Mouse (Mus musculus): ENCODE measurements around the gene Timm10b.

Gene Timm10b

GRCm38 (mm10) chr7:105639756-105640155, at the start of gene Timm10b:
TSS of gene Timm10b (plus strand) at chr7:105640056.
- DNase-seq (ENCODE audit: low spot score) = no peak

DNA sequence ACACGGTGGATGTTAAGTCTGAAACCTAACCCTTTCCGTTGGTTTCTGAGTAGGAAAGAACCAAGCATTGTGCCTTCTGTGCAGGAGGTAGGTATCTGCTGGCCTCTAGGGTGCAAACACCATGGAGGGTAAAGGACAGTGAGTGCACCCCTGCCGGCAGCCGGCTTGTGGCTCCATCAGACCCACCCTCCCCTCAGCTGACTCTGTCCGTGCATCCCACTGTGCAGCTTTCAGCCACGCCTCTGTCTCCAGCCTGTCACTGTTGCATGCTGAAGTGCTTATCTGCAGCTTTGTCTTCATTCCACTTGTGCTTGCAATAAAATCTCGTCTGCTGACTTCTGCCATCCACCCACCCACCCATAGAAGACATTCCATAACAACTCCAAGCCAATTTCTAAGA, 49.8 kb upstream of the Timm10b start:
- DNase-seq (ENCODE audit: low spot score) = no peak

DNA sequence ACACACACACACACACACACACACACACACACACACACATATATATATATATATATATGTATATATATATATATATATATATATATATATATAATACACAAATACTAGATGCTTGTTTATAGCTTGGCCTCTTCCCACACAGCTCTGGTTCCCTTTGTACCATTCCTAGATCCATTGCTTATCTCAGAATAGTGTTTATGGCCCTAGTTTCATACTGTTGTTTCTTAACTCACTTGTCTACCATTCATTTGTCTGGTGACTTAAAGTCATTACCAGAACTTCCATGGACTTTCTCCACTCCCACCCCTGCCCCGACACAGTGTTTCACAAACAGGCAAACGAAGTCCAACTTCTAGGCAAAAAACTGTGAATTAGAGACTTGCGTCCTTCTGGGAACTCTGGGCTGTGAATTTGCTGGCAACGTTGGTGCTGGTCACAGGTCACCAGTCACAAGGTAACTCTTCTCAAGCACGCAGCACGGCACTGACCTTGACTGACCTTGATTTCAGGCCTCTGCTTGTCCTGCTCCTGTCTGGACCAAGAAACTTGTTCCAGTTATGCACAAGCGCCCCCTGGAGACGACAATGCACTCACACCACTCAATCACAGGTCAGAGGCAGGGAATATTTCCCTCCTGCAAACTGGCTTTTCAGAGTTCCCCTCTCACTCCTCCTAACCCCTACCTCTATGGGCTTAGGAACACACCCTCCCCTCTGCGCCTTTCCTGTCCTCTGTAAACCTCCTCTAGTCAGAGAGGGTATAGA, 36.8 kb upstream of the Timm10b start:
- peak; percentile 73 for DNase-seq (ENCODE audit: low spot score)

- no peak for DNase-seq (ENCODE audit: low spot score)
These were observed 31.4 kb upstream of the Timm10b start for GRCm38 (mm10) chr7:105608467-105608866.

- DNase-seq (ENCODE audit: low spot score) = no peak
These were observed 28.1 kb upstream of the Timm10b start for GRCm38 (mm10) chr7:105611767-105612166.

DNA sequence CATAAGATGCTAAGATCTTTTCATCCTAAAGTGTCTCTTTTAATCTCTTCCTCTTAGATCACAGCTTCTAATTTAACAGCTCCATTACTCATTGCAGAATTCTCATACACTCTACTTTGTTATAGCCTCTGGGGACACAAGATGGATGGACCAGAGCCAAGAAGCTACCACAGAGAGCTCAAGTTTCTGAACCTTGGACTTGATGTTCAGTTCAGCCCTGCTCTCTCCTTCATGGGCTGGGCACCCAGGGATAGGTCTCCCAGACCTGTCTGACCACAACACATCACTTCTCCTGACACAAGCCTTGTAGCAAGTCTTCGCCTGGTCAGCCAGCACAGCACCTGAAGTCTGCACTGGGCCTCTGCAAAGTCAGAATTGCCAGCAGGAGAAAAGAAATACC, 25.5 kb upstream of the Timm10b start:
- no peak for DNase-seq (ENCODE audit: low spot score)

GRCm38 (mm10) chr7:105615720-105616119, 24.1 kb upstream of the Timm10b start:
- no peak for DNase-seq (ENCODE audit: low spot score)

DNA sequence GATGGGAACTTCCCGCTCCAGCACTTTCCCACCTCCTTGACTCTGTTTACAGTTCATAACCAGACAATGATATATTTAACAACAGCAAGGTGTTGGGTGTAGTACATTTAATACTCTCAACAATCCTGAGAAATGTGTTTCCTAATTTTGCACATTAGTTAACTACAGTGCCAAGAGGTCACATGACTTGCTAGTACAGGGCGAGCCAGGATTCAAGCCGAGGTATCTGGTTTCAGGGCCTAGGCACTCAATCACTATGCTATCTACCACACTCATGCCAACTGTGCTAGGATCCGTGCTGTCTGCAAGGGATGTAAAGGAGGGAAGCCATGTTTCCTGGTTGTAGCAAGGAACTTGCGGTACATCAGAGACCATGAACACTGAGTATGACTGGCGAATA, 23.3 kb upstream of the Timm10b start:
- peak; percentile 69 for DNase-seq (ENCODE audit: low spot score)

GRCm38 (mm10) chr7:105617810-105618209, 22.0 kb upstream of the Timm10b start:
- DNase-seq (ENCODE audit: low spot score) = no peak

- DNase-seq (ENCODE audit: low spot score) = no peak
These were observed 20.2 kb upstream of the Timm10b start for GRCm38 (mm10) chr7:105619701-105620100.

DNA sequence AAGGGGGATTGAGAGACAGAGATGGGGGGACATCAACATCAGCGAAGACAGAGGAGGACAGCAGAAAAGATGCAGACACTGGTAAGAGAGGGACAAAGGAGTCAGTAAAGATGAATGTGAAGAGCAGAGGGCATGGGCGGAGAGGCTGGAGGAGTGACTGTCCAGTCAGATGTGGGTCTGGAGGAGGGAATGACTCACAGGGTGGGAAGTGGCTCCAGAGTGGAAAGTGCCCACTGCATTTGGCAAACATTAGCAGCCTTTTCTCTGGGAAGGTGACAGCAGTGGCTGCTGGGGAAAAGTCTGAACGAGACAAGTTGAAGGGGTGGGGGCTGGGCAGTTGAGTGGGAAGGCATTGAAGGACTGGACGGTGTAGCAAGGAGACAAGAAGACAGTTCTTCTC, 18.8 kb upstream of the Timm10b start:
- no peak for DNase-seq (ENCODE audit: low spot score)

DNA sequence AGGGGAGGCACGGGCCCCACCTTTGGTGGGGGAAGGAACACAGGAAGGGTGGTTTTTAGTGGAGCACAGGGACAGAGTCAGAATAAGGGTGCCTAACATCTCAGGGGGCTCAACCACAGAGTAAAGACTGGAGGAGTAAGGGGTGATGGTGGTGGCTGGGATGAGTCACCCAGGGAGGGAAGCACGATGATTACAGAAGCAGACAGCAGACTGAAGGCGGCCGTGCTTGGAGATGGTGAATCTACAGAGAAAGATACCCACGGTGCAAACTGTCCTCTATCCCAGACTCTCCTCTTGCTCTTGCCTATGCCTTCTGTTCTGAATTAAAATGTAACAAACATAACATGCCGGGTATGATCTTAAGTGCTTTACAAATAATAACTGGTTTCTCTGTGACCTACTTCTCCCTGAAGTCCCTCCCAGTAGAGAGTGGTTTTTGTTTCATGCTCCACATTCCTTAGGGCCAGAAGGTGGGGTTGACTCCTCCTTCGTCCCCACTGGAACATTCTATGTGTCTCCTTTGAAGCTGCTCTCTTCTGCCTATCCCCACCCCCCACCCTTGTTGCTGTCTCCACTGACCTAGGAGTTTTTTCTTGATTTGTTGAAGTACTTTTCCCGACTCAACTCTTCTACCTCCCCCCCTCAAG, 18.1 kb upstream of the Timm10b start:
- no peak for DNase-seq (ENCODE audit: low spot score)

GRCm38 (mm10) chr7:105625397-105625796, 14.5 kb upstream of the Timm10b start:
- DNase-seq (ENCODE audit: low spot score) = no peak

DNA sequence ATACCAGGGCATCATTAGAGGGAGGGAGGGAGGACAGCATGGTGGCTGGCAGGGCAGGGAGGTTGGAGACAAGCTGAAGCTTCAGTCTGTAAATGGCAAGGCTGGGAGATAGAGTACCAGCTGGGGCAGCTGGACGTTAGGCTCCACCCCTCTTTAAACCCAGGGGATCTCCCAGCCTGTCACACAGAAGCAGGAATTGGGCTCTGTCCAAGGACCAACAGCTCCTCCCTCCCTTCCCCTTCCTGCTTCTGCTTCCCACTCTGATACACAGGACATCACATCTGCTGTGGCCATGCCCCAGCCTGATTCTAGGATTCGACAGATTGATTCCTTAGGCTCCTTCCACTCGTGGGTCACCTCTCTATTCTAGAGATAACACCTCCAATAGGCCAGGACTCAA, 11.2 kb upstream of the Timm10b start:
- DNase-seq (ENCODE audit: low spot score) = peak; percentile 75

DNA sequence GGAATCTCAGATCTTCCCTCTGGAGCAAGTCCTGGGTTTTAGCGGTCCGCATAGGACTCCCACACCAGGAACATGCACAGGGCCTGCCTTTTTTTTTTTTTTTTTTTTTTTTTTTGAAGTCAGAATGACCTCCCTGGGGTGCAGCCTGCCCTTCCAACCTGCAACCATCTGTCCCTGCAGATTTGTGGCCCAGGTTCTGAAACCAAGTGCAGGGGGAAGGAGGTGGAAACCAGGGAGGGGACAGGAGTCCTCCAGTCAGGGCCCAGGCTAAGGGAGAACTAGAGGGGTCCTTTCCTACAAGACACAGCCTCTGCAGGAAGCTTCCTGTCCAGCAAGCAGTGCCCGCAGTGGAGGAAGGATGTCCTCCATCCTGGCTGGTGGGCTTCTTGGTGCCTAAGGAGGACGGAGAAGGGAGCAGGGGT, 7.3 kb upstream of the Timm10b start:
- no peak for DNase-seq (ENCODE audit: low spot score)

- peak; percentile 80 for DNase-seq (ENCODE audit: low spot score)
These were observed 6.6 kb upstream of the Timm10b start, which contains the start of gene Trim3 for GRCm38 (mm10) chr7:105633127-105633800. TSS of gene Trim3 (minus strand) at chr7:105633571.

GRCm38 (mm10) chr7:105633801-105634135, 6.1 kb upstream of the Timm10b start:
- no peak for DNase-seq (ENCODE audit: low spot score)

DNA sequence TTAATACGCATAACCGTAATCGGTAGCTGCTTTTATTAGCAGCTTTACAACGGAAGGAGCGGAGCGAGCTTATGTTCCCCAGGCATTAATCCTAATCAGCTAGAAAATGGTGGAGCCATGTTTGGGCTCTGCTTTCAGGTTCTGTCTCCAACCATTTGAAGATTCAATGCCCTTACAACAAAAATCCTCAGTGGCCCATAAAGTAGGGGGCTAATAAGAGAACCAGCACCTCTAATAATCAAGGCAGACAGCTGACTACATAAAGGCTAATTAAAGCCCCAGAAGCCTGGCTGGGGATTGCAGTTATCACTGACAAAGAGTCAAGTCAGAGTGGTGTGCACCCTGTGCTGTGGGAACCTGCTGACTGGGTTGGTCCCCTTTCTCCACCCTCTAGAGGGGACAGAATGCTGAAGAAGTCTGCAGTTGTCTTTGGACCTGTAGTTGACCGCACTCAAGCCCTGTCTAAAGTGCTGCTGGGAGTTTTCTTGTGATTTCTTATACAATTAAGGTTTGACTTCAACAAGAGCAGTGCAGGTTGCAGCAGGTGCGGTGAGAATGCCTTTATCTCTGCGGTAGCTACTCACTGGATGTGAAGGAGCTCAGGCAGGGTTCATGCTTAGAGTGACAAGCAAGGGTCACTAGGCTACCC, 5.5 kb upstream of the Timm10b start:
- no peak for DNase-seq (ENCODE audit: low spot score)

- DNase-seq (ENCODE audit: low spot score) = peak; percentile 74
These were observed 4.1 kb upstream of the Timm10b start for GRCm38 (mm10) chr7:105635726-105636125.

- no peak for DNase-seq (ENCODE audit: low spot score)
These were observed 1.1 kb upstream of the Timm10b start for GRCm38 (mm10) chr7:105638776-105639175.

DNA sequence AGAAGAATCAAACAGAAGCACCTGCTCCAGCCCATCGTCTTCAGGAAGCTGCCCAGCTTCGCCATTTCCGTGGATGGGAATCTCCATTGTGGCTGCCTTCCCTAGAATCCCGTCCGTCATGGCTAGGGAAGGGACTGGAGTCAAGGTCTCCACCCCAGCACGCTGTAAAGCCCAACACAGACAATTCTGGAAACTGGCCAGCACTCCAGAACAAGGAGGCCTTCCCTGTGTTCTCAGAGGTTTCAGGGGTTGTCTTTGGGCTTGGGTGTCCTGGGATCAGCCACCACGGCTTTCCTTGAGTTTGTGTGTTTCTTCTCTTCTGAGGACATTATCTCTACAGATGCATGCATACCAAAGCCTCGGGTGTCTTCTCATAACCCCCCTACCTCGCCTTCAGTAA, 552 bp upstream of the Timm10b start:
- no peak for DNase-seq (ENCODE audit: low spot score)

DNA sequence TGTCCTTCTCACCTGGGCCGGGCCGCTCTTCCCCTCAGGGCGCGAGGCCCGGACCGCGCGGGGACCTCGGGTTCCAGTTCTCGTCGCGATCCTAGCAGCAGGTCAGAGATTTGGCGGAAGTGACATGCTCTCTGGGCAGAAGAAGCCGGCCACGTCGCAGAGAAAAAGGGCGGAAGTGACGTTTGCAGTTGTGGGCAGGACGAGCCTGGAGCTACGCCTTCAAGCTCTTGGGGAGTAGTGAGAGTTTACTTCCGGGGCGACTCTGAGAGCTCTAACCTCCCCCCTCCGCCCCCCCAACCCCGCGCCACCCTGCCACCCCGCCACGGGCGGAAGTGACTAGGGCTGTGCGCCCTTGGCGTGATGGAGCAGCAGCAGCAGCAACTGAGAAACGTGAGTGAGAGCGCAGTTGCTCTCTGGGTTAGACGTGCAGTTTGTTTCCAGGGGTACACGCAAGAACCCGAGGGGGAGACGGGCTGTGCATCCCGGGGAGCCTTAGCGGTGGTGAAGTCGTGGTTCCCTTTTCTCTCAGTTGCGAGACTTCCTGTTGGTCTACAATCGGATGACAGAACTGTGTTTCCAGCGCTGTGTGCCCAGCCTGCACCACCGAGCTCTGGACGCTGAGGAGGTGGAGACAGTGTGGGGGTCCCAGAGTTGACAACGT, 507 bp downstream of the Timm10b start, which contains the start of the genes Arfip2 and Gm45799:
TSS of gene Arfip2 (minus strand) at position 184 of the 661 bp plus-strand sequence.
TSS of gene Gm45799 (plus strand) at position 320 of the 661 bp plus-strand sequence.
- peak; percentile 98 for DNase-seq (ENCODE audit: low spot score)
